Mouse (Mus musculus): ENCODE data around the gene Tcea3. TPM values are rescaled to one million over a fixed set of nuclear protein-coding genes. Genes with fewer than 3 reads are reported as not detected.

The Tcea3 gene
- polyA plus RNA-seq, 1 experiment from 2014 or later, result 29.8 TPM

DNA sequence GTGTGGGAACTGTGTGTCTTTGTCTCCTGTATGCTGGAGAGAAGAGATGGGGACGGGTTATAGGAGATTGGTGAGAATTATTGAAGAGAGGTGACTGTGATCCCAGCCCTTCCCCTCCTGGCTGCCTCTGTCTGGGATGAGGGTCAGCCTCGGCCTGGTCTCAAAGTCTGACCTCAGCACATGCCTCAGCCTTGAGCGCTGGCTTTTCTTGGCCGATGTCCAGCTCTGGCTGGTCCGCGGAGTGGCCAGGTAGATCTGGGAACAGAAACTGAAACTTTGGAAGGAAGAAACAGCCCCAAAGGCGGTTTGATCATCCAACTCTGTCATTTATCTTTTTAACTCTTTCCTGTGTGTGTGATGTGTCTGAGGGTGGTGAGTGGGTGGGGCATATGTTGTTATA, 33.9 kb upstream of the Tcea3 start:
- WGBS (ENCODE audit: insufficient replicate concordance), result 63% methylated on average over 7 of the region's 7 CpGs
- Histone ChIP-seq H3K4me1 (ENCODE audit: control insufficient read depth, low read depth, low read length) (no peaks in the 10 kb centered on the region; the same call in none of the 2 replicates), H3K9me3 (replicated peaks; ENCODE audit: control insufficient read depth, low read length) (no peaks in the 10 kb centered on the region), H3K4me2 (ENCODE audit: low read depth, low read length) (no peak overlapping the region), H3K27me3 (ENCODE audit: control insufficient read depth, insufficient read depth, low read depth, low read length) (peaks cover 12% of the 10 kb centered on the region), H3K9ac (ENCODE audit: low read depth, low read length) (no peak overlapping the region), H3K36me3 (ENCODE audit: control insufficient read depth, insufficient read depth) (no peaks in the 10 kb centered on the region), H3K27ac (ENCODE audit: low read length) (peak overlapping the region; percentile 42; the same call in 1 of the 2 replicates), H3K4me3 (ENCODE audit: low read depth, low read length) (no peak overlapping the region)
- ATAC-seq (ENCODE audit: low read depth), result peak; percentile 56

DNA sequence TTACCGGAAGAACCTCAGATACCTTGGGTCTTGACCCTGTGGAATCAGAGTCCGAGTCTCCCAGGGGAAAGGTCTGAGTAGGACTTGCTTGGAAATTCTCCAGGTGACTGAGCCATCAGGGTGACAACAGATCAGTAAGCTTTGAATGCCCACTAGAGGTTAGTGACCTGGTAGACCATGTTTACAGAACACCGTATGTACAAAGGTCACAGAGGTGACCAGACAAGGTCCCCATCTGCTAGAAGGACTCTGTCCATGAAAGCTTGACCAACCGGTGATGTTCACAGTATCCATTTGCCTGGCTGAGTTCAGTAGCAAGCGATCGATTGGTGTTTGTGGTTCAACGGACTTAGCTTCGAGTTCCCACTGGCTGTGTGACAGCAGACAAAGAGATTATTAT, 32.7 kb upstream of the Tcea3 start:
- Histone ChIP-seq H3K4me3 (ENCODE audit: low read depth, low read length) (no peak overlapping the region), H3K9ac (ENCODE audit: low read depth, low read length) (no peak overlapping the region), H3K27ac (ENCODE audit: low read length) (peak overlapping the region; percentile 67), H3K9me3 (replicated peaks; ENCODE audit: control insufficient read depth, low read length) (no peaks in the 10 kb centered on the region), H3K4me1 (ENCODE audit: control insufficient read depth, low read depth, low read length) (no peaks in the 10 kb centered on the region; the same call in none of the 2 replicates), H3K27me3 (ENCODE audit: control insufficient read depth, insufficient read depth, low read depth, low read length) (peaks cover 17% of the 10 kb centered on the region), H3K4me2 (ENCODE audit: low read depth, low read length) (no peak overlapping the region), H3K36me3 (ENCODE audit: control insufficient read depth, insufficient read depth) (no peaks in the 10 kb centered on the region)
- WGBS (ENCODE audit: insufficient replicate concordance), result 61% methylated on average over 8 of the region's 8 CpGs
- ATAC-seq (ENCODE audit: low read depth), result peak; percentile 91

DNA sequence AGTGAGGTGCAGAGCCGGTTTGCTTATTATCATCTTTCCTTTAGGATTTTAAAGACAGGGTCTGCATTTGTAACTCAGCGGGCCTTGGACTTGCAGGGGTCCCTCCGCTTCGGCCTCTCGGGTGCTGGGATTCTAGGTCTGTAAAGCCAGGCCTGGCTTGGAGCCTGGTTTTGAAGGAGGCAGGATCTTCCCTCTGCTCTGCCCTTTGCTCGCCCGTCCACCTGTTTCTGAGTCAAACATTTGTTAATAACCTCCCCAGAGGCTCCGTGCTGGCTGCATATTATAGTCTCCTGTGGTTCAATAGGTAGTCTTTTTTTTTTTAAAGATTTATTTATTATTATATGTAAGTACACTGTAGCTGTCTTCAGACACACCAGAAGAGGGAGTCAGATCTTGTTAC, 32.0 kb upstream of the Tcea3 start:
- no peaks in the 10 kb centered on the region for H3K36me3 ChIP-seq (ENCODE audit: control insufficient read depth, insufficient read depth)
- no peak overlapping the region for H3K4me2 ChIP-seq (ENCODE audit: low read depth, low read length)
- H3K27ac ChIP-seq (ENCODE audit: low read length), result peak overlapping the region; percentile 67
- WGBS (ENCODE audit: insufficient replicate concordance), result 58% methylated on average over 8 of the region's 8 CpGs
- H3K4me3 ChIP-seq (ENCODE audit: low read depth, low read length), result no peak overlapping the region
- H3K9ac ChIP-seq (ENCODE audit: low read depth, low read length), result no peak overlapping the region
- no peaks in the 10 kb centered on the region for H3K9me3 ChIP-seq (replicated peaks; ENCODE audit: control insufficient read depth, low read length)
- ATAC-seq (ENCODE audit: low read depth), result no peak
- H3K4me1 ChIP-seq (ENCODE audit: control insufficient read depth, low read depth, low read length), result no peaks in the 10 kb centered on the region; the same call in none of the 2 replicates
- H3K27me3 ChIP-seq (ENCODE audit: control insufficient read depth, insufficient read depth, low read depth, low read length), result peaks cover 18% of the 10 kb centered on the region

DNA sequence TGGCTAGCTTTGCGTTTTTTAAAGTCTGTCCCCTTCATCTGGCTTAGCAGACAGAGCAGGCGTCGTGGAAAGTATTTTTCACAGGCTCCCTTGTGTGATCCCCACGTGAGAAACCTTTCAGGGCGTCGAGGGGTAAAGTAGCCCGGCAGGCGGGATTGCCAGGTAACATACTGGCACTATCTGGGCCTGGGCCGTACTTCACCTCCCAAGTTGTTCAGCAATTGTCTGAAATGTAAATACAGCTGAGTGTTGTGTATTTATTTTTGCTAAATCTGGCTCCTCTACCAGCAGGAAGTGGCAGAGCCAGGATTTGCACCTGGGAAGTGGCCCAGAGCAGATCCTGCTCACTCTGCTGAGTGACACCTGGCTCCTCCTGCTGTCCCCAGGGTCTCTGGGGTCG, 30.5 kb upstream of the Tcea3 start:
- no peak for ATAC-seq (ENCODE audit: low read depth)
- Histone ChIP-seq H3K27ac (ENCODE audit: low read length) (no peak overlapping the region), H3K27me3 (ENCODE audit: control insufficient read depth, insufficient read depth, low read depth, low read length) (peaks cover 20% of the 10 kb centered on the region), H3K9ac (ENCODE audit: low read depth, low read length) (no peak overlapping the region), H3K4me3 (ENCODE audit: low read depth, low read length) (no peak overlapping the region), H3K4me1 (ENCODE audit: control insufficient read depth, low read depth, low read length) (no peaks in the 10 kb centered on the region; the same call in none of the 2 replicates), H3K36me3 (ENCODE audit: control insufficient read depth, insufficient read depth) (no peaks in the 10 kb centered on the region), H3K9me3 (replicated peaks; ENCODE audit: control insufficient read depth, low read length) (no peaks in the 10 kb centered on the region), H3K4me2 (ENCODE audit: low read depth, low read length) (no peak overlapping the region)
- 46% methylated on average over 10 of the region's 10 CpGs for WGBS (ENCODE audit: insufficient replicate concordance)

DNA sequence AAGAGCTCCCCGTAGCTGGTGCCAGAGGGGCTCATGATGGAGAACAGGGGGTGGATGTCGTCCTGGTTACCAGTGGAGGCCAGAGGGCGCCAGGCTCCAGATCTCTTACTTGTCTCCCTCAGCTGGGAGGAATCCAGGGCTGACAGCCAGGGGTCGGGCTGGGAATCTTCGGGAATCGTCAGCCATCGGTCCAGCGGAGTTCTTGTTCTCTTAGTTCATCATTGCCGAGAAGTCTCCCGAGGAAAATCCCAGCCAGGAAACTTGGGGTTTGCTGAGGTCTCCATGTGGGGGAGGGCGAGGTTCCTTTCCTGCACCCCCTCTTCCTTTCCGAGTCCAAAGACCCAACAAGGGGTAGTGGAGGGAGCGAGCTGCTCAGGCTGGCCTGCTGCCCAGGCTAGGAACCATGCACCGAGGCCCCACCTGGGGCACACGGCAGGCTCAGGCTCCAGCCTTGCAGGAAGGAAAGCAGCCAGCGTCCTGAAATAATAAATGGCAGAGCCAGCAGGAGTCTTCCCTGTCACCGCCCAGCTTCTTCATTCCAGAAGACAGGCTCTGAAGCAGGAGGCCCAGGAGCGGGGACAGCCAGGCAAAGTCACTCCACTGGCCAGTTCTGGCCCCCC, 28.8 kb upstream of the Tcea3 start:
- WGBS (ENCODE audit: insufficient replicate concordance), result 25% methylated on average over 18 of the region's 18 CpGs
- Histone ChIP-seq H3K27me3 (ENCODE audit: control insufficient read depth, insufficient read depth, low read depth, low read length) (peaks cover 20% of the 10 kb centered on the region), H3K9me3 (replicated peaks; ENCODE audit: control insufficient read depth, low read length) (no peaks in the 10 kb centered on the region), H3K4me1 (ENCODE audit: control insufficient read depth, low read depth, low read length) (no peaks in the 10 kb centered on the region; the same call in none of the 2 replicates), H3K36me3 (ENCODE audit: control insufficient read depth, insufficient read depth) (no peaks in the 10 kb centered on the region), H3K27ac (ENCODE audit: low read length) (no peak overlapping the region), H3K4me3 (ENCODE audit: low read depth, low read length) (no peak overlapping the region), H3K4me2 (ENCODE audit: low read depth, low read length) (no peak overlapping the region), H3K9ac (ENCODE audit: low read depth, low read length) (no peak overlapping the region)
- ATAC-seq (ENCODE audit: low read depth), result no peak

DNA sequence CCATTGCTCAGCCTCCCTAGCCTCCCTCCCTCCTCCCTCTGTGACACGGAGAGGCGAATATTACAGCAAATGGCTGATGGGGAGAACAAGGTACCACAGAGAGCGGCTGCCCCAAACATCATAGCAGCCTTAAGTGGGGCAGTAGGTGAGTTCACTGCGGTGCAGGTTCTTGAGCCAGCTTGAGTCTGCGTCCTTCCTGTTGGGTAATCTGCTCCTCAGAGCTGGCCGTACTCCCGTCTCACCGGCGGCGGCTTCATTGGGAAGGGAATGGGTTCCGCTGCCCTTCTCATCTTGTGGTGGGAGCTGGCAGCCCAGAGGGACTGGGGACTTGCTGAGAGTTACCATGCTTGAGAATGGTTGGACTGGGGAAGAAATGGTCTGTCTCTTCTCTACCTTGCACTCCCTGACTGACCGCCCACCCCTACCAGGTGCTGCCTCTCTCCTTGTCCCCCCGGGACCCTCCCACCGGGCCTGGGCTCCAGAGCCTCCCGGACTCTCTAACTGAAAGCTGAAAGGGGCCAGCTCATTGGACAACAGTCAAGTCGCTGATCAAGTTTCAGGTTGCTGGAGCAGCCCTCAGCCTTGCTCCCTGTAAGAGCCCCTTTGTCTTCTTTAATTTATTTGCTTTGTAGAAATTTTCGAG, 27.3 kb upstream of the Tcea3 start:
- Histone ChIP-seq H3K36me3 (ENCODE audit: control insufficient read depth, insufficient read depth) (no peaks in the 10 kb centered on the region), H3K4me2 (ENCODE audit: low read depth, low read length) (no peak overlapping the region), H3K9ac (ENCODE audit: low read depth, low read length) (no peak overlapping the region), H3K9me3 (replicated peaks; ENCODE audit: control insufficient read depth, low read length) (no peaks in the 10 kb centered on the region), H3K27me3 (ENCODE audit: control insufficient read depth, insufficient read depth, low read depth, low read length) (peaks cover 20% of the 10 kb centered on the region), H3K4me3 (ENCODE audit: low read depth, low read length) (no peak overlapping the region), H3K27ac (ENCODE audit: low read length) (no peak overlapping the region), H3K4me1 (ENCODE audit: control insufficient read depth, low read depth, low read length) (no peaks in the 10 kb centered on the region; the same call in none of the 2 replicates)
- ATAC-seq (ENCODE audit: low read depth), result no peak
- WGBS (ENCODE audit: insufficient replicate concordance), result 17% methylated on average over 17 of the region's 17 CpGs

DNA sequence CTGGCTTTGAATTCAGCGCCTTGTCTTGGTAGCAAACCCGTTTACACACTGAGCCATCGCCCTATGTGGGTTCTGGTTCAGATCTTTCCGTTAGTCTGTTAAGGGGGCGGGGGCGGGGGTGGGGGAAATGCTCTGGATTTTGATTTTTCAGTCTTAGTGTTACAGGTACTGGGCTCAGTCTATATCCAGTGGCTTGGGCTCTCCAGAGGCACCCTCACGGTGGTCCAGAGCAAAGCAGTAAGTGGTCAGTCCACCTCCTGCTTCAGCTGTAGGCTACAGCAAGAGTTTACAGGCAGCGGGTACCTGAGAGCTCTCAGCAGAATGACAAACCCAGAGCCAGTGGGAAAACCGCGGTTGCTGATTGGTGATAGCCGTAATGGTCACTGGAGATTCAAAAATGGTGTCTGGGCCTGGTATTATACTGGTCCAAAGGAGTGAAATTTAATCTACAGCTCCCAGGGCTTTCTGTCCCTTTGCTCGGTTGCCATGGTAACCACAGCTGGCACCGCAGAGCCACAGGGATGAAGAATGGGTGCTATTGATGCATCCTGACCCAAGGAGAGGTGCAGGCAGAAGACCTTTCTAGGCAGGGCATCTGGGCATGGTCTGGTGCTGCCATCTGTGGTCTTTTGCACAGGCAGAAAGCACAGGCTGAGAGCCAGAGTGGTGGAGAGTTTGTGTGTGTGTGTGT, 23.8 kb upstream of the Tcea3 start:
- Histone ChIP-seq H3K4me2 (ENCODE audit: low read depth, low read length) (no peak overlapping the region), H3K9ac (ENCODE audit: low read depth, low read length) (no peak overlapping the region), H3K4me3 (ENCODE audit: low read depth, low read length) (no peak overlapping the region), H3K27ac (ENCODE audit: low read length) (no peak overlapping the region), H3K36me3 (ENCODE audit: control insufficient read depth, insufficient read depth) (no peaks in the 10 kb centered on the region), H3K4me1 (ENCODE audit: control insufficient read depth, low read depth, low read length) (no peaks in the 10 kb centered on the region; the same call in none of the 2 replicates), H3K9me3 (replicated peaks; ENCODE audit: control insufficient read depth, low read length) (no peaks in the 10 kb centered on the region), H3K27me3 (ENCODE audit: control insufficient read depth, insufficient read depth, low read depth, low read length) (peaks cover 15% of the 10 kb centered on the region)
- 59% methylated on average over 13 of the region's 13 CpGs for WGBS (ENCODE audit: insufficient replicate concordance)
- no peak for ATAC-seq (ENCODE audit: low read depth)

DNA sequence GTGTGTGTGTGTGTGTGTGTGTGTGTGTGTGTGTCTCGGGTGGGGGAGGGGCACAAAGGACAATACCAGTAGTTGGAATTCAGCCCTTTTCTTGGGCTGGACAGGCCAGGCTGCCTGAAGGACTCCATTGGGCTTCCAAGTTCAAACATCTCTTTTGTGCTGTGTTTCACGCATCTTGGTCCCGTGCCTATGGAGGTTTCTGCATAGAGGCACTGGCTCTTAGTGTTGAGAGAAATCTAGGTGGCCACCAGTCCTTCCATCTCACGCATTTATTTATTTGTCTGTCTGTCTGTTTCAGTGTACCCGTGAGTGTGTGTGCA, 23.3 kb upstream of the Tcea3 start:
- Histone ChIP-seq H3K4me1 (ENCODE audit: control insufficient read depth, low read depth, low read length) (no peaks in the 10 kb centered on the region), H3K9ac (ENCODE audit: low read depth, low read length) (no peak overlapping the region), H3K27me3 (ENCODE audit: control insufficient read depth, insufficient read depth, low read depth, low read length) (peaks cover 10% of the 10 kb centered on the region), H3K4me2 (ENCODE audit: low read depth, low read length) (no peak overlapping the region), H3K36me3 (ENCODE audit: control insufficient read depth, insufficient read depth) (no peaks in the 10 kb centered on the region), H3K9me3 (replicated peaks; ENCODE audit: control insufficient read depth, low read length) (no peaks in the 10 kb centered on the region), H3K27ac (ENCODE audit: low read length) (no peak overlapping the region), H3K4me3 (ENCODE audit: low read depth, low read length) (no peak overlapping the region)
- ATAC-seq (ENCODE audit: low read depth), result no peak
- 51% methylated on average over 5 of the region's 5 CpGs for WGBS (ENCODE audit: insufficient replicate concordance)

Data from liver, embryonic 16.5 days (tissue).